Mouse (Mus musculus) megakaryocyte progenitor cell, adult 5-6 weeks (primary cell): ENCODE measurements around the gene Cfap61. TPM values are rescaled to one million over a fixed set of nuclear protein-coding genes. Genes with fewer than 3 reads are reported as not detected.
"Not testable (repeated sequence)": the region's sequence is repeated elsewhere in the genome, so short reads cannot be mapped to it uniquely, and the experiment has no call there.

Experiments
- ATAC-seq: replicated peaks from 2 replicates; pipeline ENCODE4 v1.8.0; 2016; ENCODE audit warnings: mild to moderate bottlenecking, moderate TSS enrichment, inconsistent platforms; ENCODE audit not compliant: poor library complexity
- total RNA-seq, 2 experiments: library from RNA; stranded (forward) in 1 of 2; stranded (reverse) in 1 of 2; fragments of 157-497, 149-512 nt in 1 of 2; fragments of 200-1000 nt in 1 of 2; gene quantifications; 2 replicates each; pipeline versions ENCODE4 v1.2.3 to v1.2.4; 2015 to 2017

Cfap61 gene
- total RNA-seq (2015) (0.10 TPM in 1 of 2 replicates, not detected in the other), total RNA-seq (2017) (0.04 TPM in 1 of 2 replicates, not detected in the other)

GRCm38 (mm10) chr2:145934339-145935231, at the start of gene Cfap61, which contains the start of gene Crnkl1:
Cfap61 (plus strand) TSS chr2:145934784.
Crnkl1 (minus strand) TSS chr2:145935014.
- peak; percentile 99 for ATAC-seq

DNA sequence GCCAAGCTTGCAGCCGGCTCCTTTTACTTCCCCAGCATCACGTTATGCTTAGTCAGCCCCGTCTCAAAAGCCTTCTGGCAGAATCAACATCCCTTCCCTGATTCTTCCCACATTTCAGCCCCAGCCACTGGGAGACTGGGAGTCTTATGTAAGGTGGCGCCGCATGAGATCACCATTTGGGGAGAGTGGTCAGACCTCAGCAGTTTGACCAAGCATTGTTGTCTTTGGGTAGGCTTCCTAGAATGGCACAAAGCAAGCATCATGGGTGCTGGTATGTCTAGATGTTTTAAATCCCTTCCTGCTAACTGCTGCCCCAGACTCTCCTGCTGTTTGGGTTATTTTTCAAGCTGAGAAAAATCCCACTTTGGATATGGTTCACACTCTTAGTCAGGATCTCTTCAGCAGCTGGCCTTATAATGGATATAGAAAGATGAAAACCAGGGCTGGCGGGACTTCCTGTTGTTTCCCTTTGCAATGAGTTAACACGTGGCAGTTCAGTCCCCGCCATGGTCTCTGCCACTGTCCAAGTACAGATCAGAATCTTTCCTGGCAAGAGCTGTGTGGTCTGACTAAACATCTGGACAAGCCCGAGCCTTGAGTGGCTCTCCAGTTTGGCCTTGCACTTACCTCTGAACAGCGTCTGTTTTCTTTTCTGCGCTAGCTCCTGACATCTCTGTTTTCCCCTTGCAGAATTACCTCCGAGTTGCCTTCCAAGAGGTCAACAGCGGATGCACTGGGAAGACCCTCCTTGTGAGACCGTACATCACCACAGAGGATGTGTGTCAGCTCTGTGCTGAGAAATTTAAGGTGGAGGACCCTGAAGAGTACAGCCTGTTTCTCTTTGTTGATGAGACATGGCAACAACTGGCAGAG, 49.4 kb upstream of the Cfap61 start:
- ATAC-seq = no peak

DNA sequence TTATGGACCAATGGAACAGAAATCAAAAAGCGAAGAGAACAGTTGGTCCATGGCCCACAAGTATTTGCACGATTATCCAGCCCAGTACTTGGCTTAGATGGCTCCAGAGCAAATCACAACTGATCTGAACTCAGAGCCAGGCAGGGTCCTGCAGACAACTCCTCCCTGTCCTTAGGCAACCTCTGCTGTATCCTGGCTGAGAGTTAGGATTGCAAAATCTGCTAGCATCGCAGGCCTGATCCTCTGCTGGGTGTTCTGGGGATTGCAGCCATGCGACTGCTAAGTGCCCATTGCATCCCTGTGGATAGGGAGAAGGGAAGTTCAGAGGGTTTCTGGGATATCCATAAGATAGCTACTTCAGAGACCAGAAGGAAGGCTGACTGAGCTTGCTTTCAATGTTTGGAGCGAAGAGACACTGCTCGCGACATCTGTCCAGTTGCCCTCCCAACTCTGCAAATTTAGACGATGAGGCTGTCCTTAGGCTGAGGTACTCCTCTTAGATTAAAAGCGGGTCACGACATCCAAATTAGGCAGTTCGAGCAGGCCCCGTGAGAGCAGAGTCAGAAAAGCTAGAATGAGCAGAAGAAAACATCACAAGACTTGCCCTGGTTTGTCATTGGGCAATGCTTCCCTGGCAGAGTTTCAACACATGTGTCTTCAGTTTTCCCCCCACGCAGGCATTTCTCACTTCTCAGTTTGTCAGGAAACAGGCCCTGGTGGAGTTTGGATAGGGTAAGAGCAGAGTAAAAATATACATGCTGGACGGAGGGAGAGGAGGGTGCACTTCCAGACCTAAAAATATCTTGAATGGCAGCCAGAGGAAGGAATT, 46.4 kb upstream of the Cfap61 start:
- peak; percentile 90 for ATAC-seq

GRCm38 (mm10) chr2:145888766-145889480, 45.7 kb upstream of the Cfap61 start:
- peak; percentile 14 for ATAC-seq

DNA sequence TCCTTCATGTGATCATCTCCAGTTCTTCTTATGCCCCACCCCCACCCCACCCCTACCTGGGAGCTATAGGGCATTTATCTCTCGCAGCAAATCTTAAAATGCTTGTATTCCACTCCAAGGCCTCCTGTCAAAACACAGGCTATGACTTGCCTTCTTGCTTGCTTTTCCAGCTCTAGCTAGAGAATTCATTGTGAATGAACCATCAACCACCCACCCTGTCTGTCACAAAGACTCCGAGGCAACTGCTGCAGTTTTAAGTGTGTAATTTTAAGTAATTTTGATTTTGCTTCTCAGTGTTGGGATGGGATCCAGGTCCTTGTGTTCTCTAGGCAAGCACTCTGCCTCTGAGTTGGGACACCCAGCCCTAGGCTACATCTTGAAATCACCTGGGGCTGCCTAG, 44.0 kb upstream of the Cfap61 start:
- ATAC-seq = no peak

DNA sequence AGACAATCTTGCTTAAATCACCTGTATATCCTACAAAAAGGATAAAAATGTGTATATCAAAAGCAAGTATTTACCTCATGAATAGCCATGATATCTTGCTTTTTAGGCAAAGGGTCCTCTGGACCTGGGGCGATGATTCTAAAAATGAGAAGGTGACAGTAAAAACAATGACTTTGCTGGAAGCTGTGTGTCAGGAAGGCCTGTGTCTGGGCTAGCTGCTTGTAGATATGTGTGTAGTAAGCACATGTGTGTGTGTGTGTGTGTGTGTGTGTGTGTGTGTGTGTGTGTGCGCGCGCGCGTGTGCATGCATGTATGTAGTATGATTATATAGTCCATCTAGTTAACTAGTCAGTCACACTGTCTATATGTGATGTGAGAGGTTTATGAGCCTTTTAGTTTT, 40.8 kb upstream of the Cfap61 start:
- ATAC-seq = no peak

DNA sequence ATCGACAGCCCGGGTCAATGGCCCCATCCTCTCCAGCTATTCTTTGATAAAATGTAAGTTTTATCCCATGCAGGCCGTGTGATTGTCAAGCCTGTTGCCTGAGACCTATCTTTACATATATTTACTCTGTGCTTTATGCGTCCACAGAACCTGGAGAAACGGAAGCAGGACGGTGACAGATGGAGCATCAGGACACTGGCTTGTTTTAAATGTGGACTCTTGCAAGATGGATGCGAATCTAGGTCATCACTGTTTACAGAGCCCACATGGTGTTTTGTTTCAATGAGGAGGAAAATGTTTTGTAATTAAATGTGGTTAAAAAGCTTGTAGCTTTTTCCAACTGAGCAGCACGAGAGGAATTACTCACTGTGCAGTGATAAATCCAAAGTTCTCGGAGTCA, 36.5 kb upstream of the Cfap61 start:
- no peak for ATAC-seq

DNA sequence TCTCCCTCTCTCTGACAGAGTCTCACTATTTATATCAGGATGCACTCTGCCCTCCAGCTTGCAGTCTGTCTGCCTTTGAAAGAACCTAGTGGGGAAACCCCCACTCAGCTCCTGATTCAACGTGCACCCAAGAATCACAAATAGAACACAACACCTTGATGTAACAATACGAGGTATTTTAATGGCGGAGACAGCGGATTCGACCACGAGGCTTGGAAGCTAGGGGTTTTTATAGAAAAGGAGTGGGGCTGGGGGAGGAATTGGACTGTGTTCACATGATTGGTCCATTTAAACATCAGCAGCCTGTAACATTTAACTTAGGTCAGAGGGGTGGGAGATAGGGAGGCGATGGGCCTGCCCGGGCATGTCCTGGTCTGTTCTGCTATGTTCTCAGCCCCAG, 34.3 kb upstream of the Cfap61 start:
- not testable (repeated sequence) for ATAC-seq

DNA sequence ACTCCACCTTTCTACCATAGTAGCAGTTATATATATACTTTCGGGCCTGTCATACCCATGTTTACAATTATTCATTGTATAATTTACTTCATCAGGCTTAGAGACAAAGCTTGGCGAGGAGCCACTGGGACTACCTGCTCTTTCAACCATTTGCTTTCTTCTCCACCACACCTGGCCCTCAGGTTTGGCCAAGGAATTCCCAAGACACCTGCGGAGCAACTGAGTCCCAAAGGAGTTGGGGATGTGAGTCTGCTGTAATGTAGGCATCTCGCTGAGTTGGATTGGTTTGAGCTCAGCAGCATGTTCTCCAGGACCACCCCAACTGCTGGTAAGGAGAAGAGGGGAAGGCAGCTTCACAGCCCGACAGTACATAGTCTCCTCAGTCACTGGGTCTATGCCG, 32.7 kb upstream of the Cfap61 start, which contains the start of gene Naa20:
Gene Naa20, plus strand, starts transcription at position 239 of the 400 bp plus-strand sequence.
- no peak for ATAC-seq

- peak; percentile 99 for ATAC-seq
Measured at GRCm38 (mm10) chr2:145903061-145903901, 31.3 kb upstream of the Cfap61 start.

DNA sequence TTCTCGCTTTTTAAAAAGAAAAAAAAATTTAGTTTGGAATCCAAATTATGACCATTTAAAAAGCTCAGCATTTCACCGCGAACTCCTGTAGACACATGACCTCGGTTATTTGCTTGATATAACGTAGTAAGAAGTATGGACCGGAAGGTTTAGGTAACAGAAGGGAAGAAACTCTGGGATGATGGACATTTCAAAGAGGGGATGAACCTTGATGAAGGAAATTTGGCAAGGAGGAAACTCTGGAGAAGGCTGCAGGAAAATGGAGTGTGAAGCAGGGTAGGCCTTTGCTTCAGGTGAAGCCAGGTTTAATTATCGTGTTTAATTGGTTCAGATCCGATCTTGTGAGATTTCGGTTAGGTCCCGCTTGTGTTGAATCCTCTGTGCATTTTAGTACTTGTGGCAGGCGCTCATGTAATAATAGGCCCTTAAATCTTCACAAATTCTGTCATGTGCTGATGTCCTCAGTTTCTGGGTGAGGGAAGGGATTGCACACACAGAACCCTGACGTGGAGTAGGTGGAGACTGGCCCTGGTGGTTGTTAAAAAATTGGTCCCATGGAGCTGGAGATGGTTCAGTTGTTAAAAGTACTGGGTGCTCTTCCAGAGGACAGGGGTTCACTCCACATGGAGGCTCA, 30.5 kb upstream of the Cfap61 start:
- 0 out of 2 replicates have a peak, but pooled peaks have one; percentile 14 for ATAC-seq

DNA sequence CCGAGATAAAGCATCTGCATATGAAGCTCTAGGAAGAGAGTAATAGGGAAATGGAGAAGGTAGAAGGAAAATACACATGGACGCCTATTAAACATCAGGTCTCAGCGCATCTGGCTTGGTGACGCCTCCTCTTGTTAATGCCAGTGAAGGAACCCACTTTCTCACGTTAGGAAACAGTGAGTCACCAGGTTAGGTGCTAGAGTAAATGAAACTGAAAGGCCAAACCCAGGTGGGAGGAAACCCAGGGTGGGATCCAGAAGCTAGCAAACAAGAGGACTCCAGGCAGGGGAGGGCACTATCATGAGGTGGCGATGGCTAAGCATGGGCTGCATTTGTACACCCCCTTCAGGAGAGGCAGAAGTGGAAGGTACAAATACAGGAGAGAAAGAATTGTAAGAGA, 29.4 kb upstream of the Cfap61 start:
- no peak for ATAC-seq

DNA sequence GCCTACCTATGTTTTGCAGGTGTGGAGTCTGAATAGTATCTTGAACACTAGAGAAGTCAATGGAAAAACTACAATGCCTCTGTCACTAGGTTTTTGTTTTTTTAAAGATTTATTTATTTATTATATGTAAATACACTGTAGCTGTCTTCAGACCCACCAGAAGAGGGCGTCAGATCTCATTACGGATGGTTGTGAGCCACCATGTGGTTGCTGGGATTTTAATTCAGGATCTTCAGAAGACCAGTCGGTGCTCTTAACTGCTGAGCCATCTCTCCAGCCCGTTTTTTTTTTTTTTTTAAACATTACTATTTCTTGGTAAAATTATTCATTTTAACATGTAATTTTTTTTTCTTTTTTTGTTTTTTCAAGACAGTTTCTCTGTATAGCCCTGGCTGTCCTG, 28.7 kb upstream of the Cfap61 start:
- not testable (repeated sequence) for ATAC-seq

DNA sequence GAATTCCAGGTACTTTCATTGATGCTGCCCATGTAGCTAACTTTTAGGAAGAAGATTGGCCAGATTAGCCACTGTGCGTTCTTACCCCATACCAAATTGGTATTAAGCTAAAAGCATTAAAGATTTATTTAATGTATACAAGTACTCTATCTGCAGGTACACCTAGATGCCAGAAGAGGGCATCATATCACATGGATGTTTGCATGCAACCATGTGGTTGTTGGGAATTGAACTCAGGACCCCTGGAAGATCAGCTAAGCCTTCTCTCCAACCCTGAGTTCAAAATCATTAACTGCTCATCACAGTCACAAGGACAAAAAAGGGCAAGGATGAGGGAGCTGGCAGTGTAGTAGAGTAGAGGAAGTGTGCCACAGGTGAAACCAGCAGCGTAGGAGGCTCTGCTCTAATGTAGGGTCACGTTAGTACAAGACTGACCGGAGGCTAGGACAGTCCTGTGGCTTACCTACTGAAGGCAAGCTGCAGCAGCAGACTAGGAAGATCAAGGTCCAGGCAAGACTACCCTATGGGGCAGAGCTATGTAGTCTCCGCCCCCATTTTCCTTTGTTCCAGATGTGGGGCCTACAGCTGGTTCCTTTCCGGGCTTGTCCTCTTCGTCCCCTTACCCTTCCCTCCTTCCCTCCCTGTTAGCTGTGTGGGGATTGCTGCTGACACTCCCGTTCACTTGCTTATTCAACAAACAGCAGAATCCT, 13.5 kb upstream of the Cfap61 start:
- ATAC-seq = peak; percentile 60

DNA sequence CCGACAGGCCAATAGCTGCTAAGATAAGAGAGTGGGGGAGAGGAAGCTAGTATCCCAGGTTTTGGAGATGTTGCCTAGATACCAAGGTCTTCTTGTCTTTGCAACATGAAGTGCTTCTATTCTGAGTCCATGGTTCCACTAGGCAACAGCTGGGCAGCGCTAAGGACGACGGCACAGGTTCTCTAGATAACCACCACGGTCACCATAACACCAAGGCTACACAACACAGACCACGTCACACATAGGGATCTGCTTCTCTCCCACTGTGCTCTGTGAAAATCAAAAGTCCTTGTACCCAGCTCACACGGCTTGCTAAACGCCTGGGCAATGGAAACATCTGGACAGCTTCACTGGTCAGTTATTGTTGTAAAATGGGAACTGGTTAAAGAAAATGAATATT, 2.4 kb downstream of the Cfap61 start:
- no peak for ATAC-seq

GRCm38 (mm10) chr2:145941403-145941802, 6.8 kb downstream of the Cfap61 start:
- ATAC-seq = no peak

DNA sequence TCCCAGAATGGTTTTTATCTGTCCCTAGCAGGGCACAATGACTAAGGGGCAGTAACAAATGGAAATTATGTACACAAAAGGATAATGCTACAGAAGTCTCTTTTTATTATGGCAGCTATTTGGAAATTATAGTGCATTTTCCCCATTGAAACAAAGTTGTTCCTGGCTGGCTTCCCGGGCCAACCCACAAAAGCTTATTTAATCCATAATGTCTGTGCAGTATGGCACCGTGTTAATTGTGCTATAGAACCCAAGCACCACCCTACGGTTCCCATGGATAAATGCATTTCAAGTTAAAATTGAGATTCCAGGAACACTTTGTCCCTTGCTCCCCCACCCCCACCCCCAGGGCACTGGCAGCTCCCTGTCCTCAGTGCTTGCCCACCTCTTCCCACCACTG, 9.7 kb downstream of the Cfap61 start:
- no peak for ATAC-seq

DNA sequence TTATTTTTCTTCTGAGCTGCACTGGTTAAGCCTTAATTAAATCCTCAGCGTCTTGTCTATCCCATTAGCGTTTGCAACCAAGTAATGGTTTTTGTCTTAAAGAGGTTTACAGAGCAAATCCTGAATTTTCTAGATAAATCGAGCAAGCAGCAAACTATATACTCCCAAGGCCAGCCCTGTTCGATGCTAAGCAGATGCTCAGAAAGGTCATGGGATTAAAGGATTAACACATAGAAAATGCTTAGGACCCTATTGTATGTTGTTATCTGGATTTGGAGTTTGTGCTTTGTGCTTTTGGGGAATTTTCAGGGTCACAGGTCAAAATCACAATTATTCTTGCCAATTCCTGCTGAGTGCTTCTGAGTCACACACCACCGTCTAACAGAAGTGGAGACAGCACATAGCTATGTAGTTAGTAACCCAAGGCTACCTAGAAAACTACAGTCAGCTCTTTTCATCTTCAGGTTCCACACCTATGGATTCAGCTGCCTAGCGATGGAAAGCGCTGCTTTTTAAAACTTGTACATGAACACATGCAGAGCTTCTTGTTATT, 13.9 kb downstream of the Cfap61 start:
- no peak for ATAC-seq
